Mouse (Mus musculus) hindbrain, embryonic 11.5 days (tissue): ENCODE results near the gene Syt3. TPM values are rescaled to one million over a fixed set of nuclear protein-coding genes. Genes with fewer than 3 reads are reported as not detected.

Experiments
- ATAC-seq: fragments of 200-750 bp; cut with Nextera tagmentation; 2 replicates; pipeline ENCODE4 v1.8.0; 2017; ENCODE audit warnings: mild to moderate bottlenecking, moderate TSS enrichment, moderate library complexity; ENCODE audit not compliant: low FRiP score
- DNase-seq: peaks from one replicate; pipeline ENCODE4 v3.0.0-alpha.2; 2015; ENCODE audit warnings: low spot score
- H3K27ac ChIP-seq: fragments of 300-500 bp; sonication (generic); 2 replicates; pipeline ENCODE4 v1.5.1; 2014; ENCODE audit warnings: mild to moderate bottlenecking, low read depth, low read length
- H3K27me3 ChIP-seq: fragments of 300-500 bp; sonication (generic); 2 replicates; pipeline ENCODE4 v1.6.1; 2014; ENCODE audit warnings: mild to moderate bottlenecking, low read length, moderate library complexity, mixed read lengths; ENCODE audit not compliant: control insufficient read depth, insufficient read depth
- H3K36me3 ChIP-seq: fragments of 300-500 bp; sonication (generic); 2 replicates; pipeline ENCODE4 v1.6.1; 2014; ENCODE audit warnings: mild to moderate bottlenecking, low read length, moderate library complexity, mixed read lengths; ENCODE audit not compliant: control insufficient read depth, insufficient read depth
- H3K4me1 ChIP-seq: fragments of 300-500 bp; sonication (generic); replicated peaks from 2 replicates; pipeline ENCODE4 v1.6.1; 2014; ENCODE audit warnings: low read length, mixed read lengths; ENCODE audit not compliant: control insufficient read depth, insufficient read depth
- H3K4me2 ChIP-seq: fragments of 300-500 bp; sonication (generic); replicated peaks from 2 replicates; pipeline ENCODE4 v1.6.1; 2014; ENCODE audit warnings: mild to moderate bottlenecking, low read depth, low read length
- H3K4me3 ChIP-seq: fragments of 300-500 bp; sonication (generic); 2 replicates; pipeline ENCODE4 v1.5.1; 2014; ENCODE audit warnings: low read depth, low read length
- H3K9ac ChIP-seq: fragments of 300-500 bp; sonication (generic); 2 replicates; pipeline ENCODE4 v1.6.1; 2014; ENCODE audit warnings: low read depth, low read length
- H3K9me3 ChIP-seq: fragments of 300-500 bp; sonication (generic); 2 replicates; pipeline ENCODE4 v1.6.1; 2016; ENCODE audit warnings: low read length; ENCODE audit not compliant: control insufficient read depth
- WGBS: fragments of 180-500 bp; shearing (Covaris S2); extraction: QIAGEN DNeasy Blood & Tissue Kit; methylation state at CpG from one replicate; pipeline ENCODE4 v1.1.7; 2014; 5-methylcytosine and 5-hydroxymethylcytosine counted together
- polyA plus RNA-seq: library from polyadenylated mRNA; unstranded; fragments of >200 nt; fragmentation: Nextera tagmentation; extraction: Ambion mirVana; gene quantifications from 2 replicates; pipeline ENCODE4 v1.2.1, GENCODE M21; 2014

Gene Syt3
- polyA plus RNA-seq, 1 experiment from 2014 or later, result 3.5 TPM

DNA sequence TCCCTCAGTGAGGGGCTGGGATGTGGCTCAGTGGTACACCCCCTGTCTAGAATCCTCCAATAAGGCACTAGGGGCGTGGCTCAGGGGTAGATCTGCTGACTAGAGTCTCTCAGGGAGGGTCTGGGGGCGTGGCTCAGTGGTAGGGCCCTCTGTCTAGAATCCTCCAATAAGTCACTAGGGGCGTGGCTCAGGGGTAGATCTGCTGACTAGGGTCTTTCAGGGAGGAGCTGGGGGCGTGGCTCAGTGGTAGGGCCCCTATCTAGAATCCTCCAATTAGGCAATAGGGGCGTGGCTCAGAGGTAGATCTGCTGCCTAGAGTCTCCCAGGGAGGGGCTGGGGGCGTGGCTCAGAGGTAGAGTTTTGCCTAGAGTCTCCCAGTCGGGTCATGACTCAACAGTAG is 49.5 kb downstream of the Syt3 start:
- Histone ChIP-seq H3K27ac (no peak overlapping the region), H3K36me3 (no peaks in the 10 kb centered on the region), H3K27me3 (0 out of 2 replicates have a peak, but pooled peaks cover 2% of the 10 kb centered on the region), H3K4me2 (no peak overlapping the region), H3K4me3 (no peak overlapping the region), H3K9me3 (no peaks in the 10 kb centered on the region), H3K9ac (no peak overlapping the region), H3K4me1 (peaks cover 8% of the 10 kb centered on the region)
- peak; percentile 55 for ATAC-seq
- DNase-seq, result peak; percentile 83
- 2% methylated on average over 7 of the region's 7 CpGs for WGBS

DNA sequence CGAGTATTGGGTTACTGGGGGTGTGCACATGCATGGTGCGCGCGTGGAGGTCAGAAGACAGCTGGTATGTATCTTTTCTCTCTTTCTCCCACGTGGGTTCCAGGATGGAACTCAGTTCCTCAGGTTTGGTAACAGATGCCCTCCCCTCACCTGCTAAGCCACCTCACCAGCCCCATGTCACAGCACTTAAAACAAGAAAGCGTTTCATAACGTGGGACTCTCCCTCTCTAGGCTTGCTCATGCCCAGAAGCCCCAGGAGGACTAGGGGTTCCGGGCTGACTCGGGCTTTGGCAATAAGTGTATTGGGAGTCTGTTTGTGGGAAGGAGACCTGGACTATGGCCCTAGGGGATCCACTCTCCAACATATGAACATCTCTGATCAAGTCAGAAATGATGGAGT is 50.2 kb downstream of the Syt3 start:
- Histone ChIP-seq H3K27ac (no peak overlapping the region), H3K27me3 (0 out of 2 replicates have a peak, but pooled peaks cover 2% of the 10 kb centered on the region), H3K36me3 (no peaks in the 10 kb centered on the region), H3K4me3 (no peak overlapping the region), H3K4me2 (no peak overlapping the region), H3K9me3 (no peaks in the 10 kb centered on the region), H3K4me1 (peaks cover 8% of the 10 kb centered on the region), H3K9ac (no peak overlapping the region)
- DNase-seq, result no peak
- ATAC-seq, result no peak
- WGBS, result 83% methylated on average over 9 of the region's 9 CpGs

DNA sequence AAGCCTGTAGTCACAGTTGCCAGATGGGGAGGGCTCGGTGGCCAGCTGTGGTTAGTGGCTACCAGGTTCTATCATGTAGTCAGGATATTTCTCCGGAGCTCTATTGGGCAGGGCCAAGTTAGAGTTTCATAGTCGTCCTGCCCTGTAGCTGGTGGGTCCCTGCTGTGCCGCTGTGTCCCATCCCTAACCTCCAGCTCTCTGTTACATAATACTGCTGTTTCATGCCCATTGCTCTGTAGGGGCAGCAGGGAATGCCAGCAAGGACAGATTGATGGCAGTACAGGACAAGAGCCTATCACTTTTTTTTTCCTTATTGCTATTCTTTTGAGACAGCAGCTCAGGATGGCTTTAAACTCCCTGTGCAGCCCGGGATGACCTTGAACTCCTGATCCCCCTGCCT is 51.9 kb downstream of the Syt3 start:
- H3K4me1 ChIP-seq, result peaks cover 8% of the 10 kb centered on the region
- no peak overlapping the region for H3K4me3 ChIP-seq
- DNase-seq, result no peak
- 66% methylated on average over 5 of the region's 5 CpGs for WGBS
- no peaks in the 10 kb centered on the region for H3K36me3 ChIP-seq
- no peak overlapping the region for H3K27ac ChIP-seq
- ATAC-seq, result no peak
- H3K9ac ChIP-seq, result no peak overlapping the region
- no peaks in the 10 kb centered on the region for H3K9me3 ChIP-seq
- H3K27me3 ChIP-seq, result no peaks in the 10 kb centered on the region
- H3K4me2 ChIP-seq, result no peak overlapping the region

GRCm38 (mm10) chr7:44436267-44436666 is 52.4 kb downstream of the Syt3 start:
- no peak overlapping the region for H3K9ac ChIP-seq

GRCm38 (mm10) chr7:44437188-44437587 is 53.3 kb downstream of the Syt3 start:
- no peak for DNase-seq
- Histone ChIP-seq H3K9me3 (no peaks in the 10 kb centered on the region), H3K4me1 (no peaks in the 10 kb centered on the region), H3K27ac (no peak overlapping the region), H3K4me3 (no peak overlapping the region), H3K36me3 (no peaks in the 10 kb centered on the region), H3K4me2 (no peak overlapping the region), H3K9ac (no peak overlapping the region), H3K27me3 (peaks cover under 1% of the 10 kb centered on the region; the same call in 1 of the 2 replicates)
- no peak for ATAC-seq
- 91% methylated on average over 1 of the region's 1 CpGs for WGBS

More at GRCm38 (mm10) chr7:44436267-44436666, 52.4 kb downstream of the Syt3 start:
- no peak overlapping the region for H3K27ac ChIP-seq
- H3K27me3 ChIP-seq, result no peaks in the 10 kb centered on the region
- H3K9me3 ChIP-seq, result no peaks in the 10 kb centered on the region
- H3K4me3 ChIP-seq, result no peak overlapping the region
- ATAC-seq, result no peak
- peaks cover 4% of the 10 kb centered on the region for H3K4me1 ChIP-seq
- H3K36me3 ChIP-seq, result no peaks in the 10 kb centered on the region
- WGBS, result 24% methylated on average over 1 of the region's 1 CpGs
- H3K4me2 ChIP-seq, result no peak overlapping the region
- no peak for DNase-seq

GRCm38 (mm10) chr7:44437933-44438332 is 54.0 kb downstream of the Syt3 start:
- ATAC-seq (no peak), DNase-seq (no peak)
- Histone ChIP-seq H3K9ac (no peak overlapping the region), H3K4me2 (no peak overlapping the region), H3K4me3 (no peak overlapping the region), H3K27me3 (peaks cover 2% of the 10 kb centered on the region; the same call in 1 of the 2 replicates), H3K27ac (no peak overlapping the region), H3K9me3 (no peaks in the 10 kb centered on the region), H3K4me1 (no peaks in the 10 kb centered on the region), H3K36me3 (no peaks in the 10 kb centered on the region)
- 77% methylated on average over 8 of the region's 8 CpGs for WGBS

DNA sequence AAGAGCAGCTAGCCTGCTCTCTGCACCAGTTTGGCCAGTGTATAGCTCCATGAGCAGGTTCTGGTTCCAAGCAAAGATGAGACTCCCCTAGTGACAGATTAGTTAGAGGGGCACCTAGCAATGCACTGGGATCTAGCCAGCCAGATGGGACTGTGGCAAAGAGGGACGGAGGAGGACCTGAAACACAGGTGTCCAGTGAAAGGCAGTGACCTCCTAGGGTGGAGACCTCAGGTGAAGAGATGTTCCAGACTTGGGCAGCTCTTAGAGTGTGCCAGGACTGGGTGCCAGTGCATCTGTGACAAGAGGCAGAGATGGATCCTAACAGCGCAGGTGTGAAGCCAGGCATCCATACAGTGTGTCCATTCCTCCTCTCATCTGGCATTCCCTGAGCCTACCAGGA is 55.8 kb downstream of the Syt3 start:
- no peak for DNase-seq
- Histone ChIP-seq H3K4me2 (no peak overlapping the region), H3K4me3 (no peak overlapping the region), H3K4me1 (peaks cover 9% of the 10 kb centered on the region), H3K27ac (no peak overlapping the region), H3K27me3 (peaks cover 12% of the 10 kb centered on the region), H3K9ac (no peak overlapping the region), H3K9me3 (no peaks in the 10 kb centered on the region), H3K36me3 (peaks cover under 1% of the 10 kb centered on the region; the same call in 1 of the 2 replicates)
- ATAC-seq, result no peak
- WGBS, result 63% methylated on average over 2 of the region's 2 CpGs

- H3K27ac ChIP-seq, result no peak overlapping the region
- DNase-seq, result no peak
- peaks cover 13% of the 10 kb centered on the region for H3K4me1 ChIP-seq
- H3K27me3 ChIP-seq, result peaks cover 13% of the 10 kb centered on the region
- no peak for ATAC-seq
- WGBS, result 97% methylated on average over 1 of the region's 1 CpGs
- peaks cover 4% of the 10 kb centered on the region; the same call in 1 of the 2 replicates for H3K36me3 ChIP-seq
- no peak overlapping the region for H3K9ac ChIP-seq
- H3K9me3 ChIP-seq, result no peaks in the 10 kb centered on the region
- H3K4me2 ChIP-seq, result no peak overlapping the region
- H3K4me3 ChIP-seq, result no peak overlapping the region
Measured at GRCm38 (mm10) chr7:44440479-44440878, 56.6 kb downstream of the Syt3 start.

- peak overlapping the region; percentile 98 for H3K9ac ChIP-seq
- no peak for ATAC-seq
- H3K27ac ChIP-seq, result peak overlapping the region; percentile 98
- 25% methylated on average over 1 of the region's 1 CpGs for WGBS
- H3K27me3 ChIP-seq, result peaks cover 13% of the 10 kb centered on the region
- peaks cover 13% of the 10 kb centered on the region for H3K4me1 ChIP-seq
- H3K4me3 ChIP-seq, result no peak overlapping the region; the same call in 1 of the 2 replicates
- H3K36me3 ChIP-seq, result peaks cover 4% of the 10 kb centered on the region
- H3K9me3 ChIP-seq, result no peaks in the 10 kb centered on the region
- peak overlapping the region; percentile 98 for H3K4me2 ChIP-seq
- DNase-seq, result peak; percentile 37
Measured at GRCm38 (mm10) chr7:44441180-44441579, 57.3 kb downstream of the Syt3 start.
